Mouse (Mus musculus) MEL (cell line): ENCODE results near the gene Gm10306. TPM values are rescaled to one million over a fixed set of nuclear protein-coding genes. Genes with fewer than 3 reads are reported as not detected.

Experiments
- DNase-seq: peaks from one replicate; pipeline ENCODE4 v3.0.0; 2011; ENCODE audit warnings: low read depth, low spot score
- H3K27ac ChIP-seq: 2 replicates; pipeline ENCODE4 v1.5.1; 2012; ENCODE audit warnings: low read depth, mild to moderate bottlenecking, control low read depth, low read length, moderate library complexity; ENCODE audit not compliant: control insufficient read depth
- H3K27me3 ChIP-seq, 2 experiments: fragments of 150-350 bp in 1 of 2; sonication (generic) in 1 of 2; 2 replicates each; pipeline ENCODE4 v1.6.1; 2012; ENCODE audit warnings: low read length in 2 of 2, mild to moderate bottlenecking in 2 of 2, improper control_type of control experiment in 1 of 2, moderate library complexity in 1 of 2; ENCODE audit not compliant: insufficient read depth in 2 of 2, control insufficient read depth in 1 of 2
- H3K36me3 ChIP-seq, 2 experiments: 2 replicates each; pipeline ENCODE4 v1.6.1; 2012 to 2014; ENCODE audit warnings: low read length in 2 of 2, improper control_type of control experiment in 1 of 2, inconsistent platforms in 1 of 2, mild to moderate bottlenecking in 1 of 2; ENCODE audit not compliant: insufficient read depth in 2 of 2, control insufficient read depth in 1 of 2
- H3K4me1 ChIP-seq, 2 experiments: fragments of 150-350 bp in 1 of 2; sonication (generic) in 1 of 2; 2 replicates each; pipeline ENCODE4 v1.6.1; 2012; ENCODE audit warnings: low read length in 2 of 2, improper control_type of control experiment in 1 of 2, mild to moderate bottlenecking in 1 of 2; ENCODE audit not compliant: insufficient read depth in 2 of 2, control insufficient read depth in 1 of 2
- H3K4me3 ChIP-seq, 2 experiments: fragments of 150-350 bp in 1 of 2; sonication (generic) in 1 of 2; 2 replicates each; pipeline ENCODE4 v1.5.1; 2012; ENCODE audit warnings: low read depth in 2 of 2, low read length in 2 of 2, mild to moderate bottlenecking in 2 of 2, moderate library complexity in 2 of 2, control low read depth in 1 of 2, improper control_type of control experiment in 1 of 2; ENCODE audit not compliant: control insufficient read depth in 1 of 2, insufficient read depth in 1 of 2
- H3K79me2 ChIP-seq: 2 replicates; pipeline ENCODE4 v1.6.1; 2012; ENCODE audit warnings: mild to moderate bottlenecking, low read length, moderate library complexity; ENCODE audit not compliant: control insufficient read depth, poor library complexity, insufficient read depth
- H3K9ac ChIP-seq: 2 replicates; pipeline ENCODE4 v1.6.1; 2012; ENCODE audit warnings: low read depth, mild to moderate bottlenecking, control low read depth, low read length, moderate library complexity; ENCODE audit not compliant: control insufficient read depth, poor library complexity, severe bottlenecking
- H3K9me3 ChIP-seq: fragments of 150-350 bp; sonication (generic); replicated peaks from 2 replicates; pipeline ENCODE4 v1.6.1; 2012; ENCODE audit warnings: mild to moderate bottlenecking, low read length, improper control_type of control experiment, moderate library complexity; ENCODE audit not compliant: insufficient read depth
- BHLHE40 ChIP-seq: IDR thresholded peaks from 2 replicates; pipeline ENCODE4 v1.6.1; 2012; ENCODE audit warnings: low read depth, mild to moderate bottlenecking, inconsistent platforms, low read length, improper control_type of control experiment, borderline replicate concordance
- CTCF ChIP-seq, 3 experiments: IDR thresholded peaks in 2 of 3; conservative IDR thresholded peaks in 1 of 3; 2 replicates each; pipeline ENCODE4 v1.5.1; 2011 to 2012; ENCODE audit warnings: low read length in 3 of 3, low read depth in 2 of 3, mild to moderate bottlenecking in 2 of 3, improper control_type of control experiment in 1 of 3, inconsistent platforms in 1 of 3, mixed read lengths in 1 of 3, moderate library complexity in 1 of 3; ENCODE audit not compliant: control insufficient read depth in 1 of 3, insufficient read depth in 1 of 3, poor library complexity in 1 of 3, severe bottlenecking in 1 of 3
- EP300 ChIP-seq, 2 experiments: IDR thresholded peaks; 2 replicates each; pipeline ENCODE4 v1.6.1; 2011; ENCODE audit warnings: improper control_type of control experiment in 2 of 2, low read length in 2 of 2, low read depth in 1 of 2, mild to moderate bottlenecking in 1 of 2
- ETS1 ChIP-seq: IDR thresholded peaks from 2 replicates; pipeline ENCODE4 v1.6.1; 2012; ENCODE audit warnings: low read depth, mild to moderate bottlenecking, inconsistent platforms, low read length, improper control_type of control experiment, moderate library complexity
- GABPA ChIP-seq: IDR thresholded peaks from 2 replicates; pipeline ENCODE4 v1.6.1; 2012; ENCODE audit warnings: low read depth, mild to moderate bottlenecking, inconsistent platforms, low read length, improper control_type of control experiment, moderate library complexity
- GATA1 ChIP-seq: IDR thresholded peaks from 2 replicates; pipeline ENCODE4 v1.6.1; 2011; ENCODE audit warnings: low read depth, low read length, improper control_type of control experiment
- KAT2A ChIP-seq: conservative IDR thresholded peaks from 2 replicates; pipeline ENCODE4 v1.6.1; 2012; ENCODE audit warnings: low read depth, low read length, improper control_type of control experiment, inconsistent platforms
- MAX ChIP-seq: IDR thresholded peaks from 2 replicates; pipeline ENCODE4 v1.6.1; 2011; ENCODE audit warnings: low read length, improper control_type of control experiment
- MEF2A ChIP-seq: IDR thresholded peaks from 2 replicates; pipeline ENCODE4 v1.6.1; 2014; ENCODE audit warnings: low read depth, mild to moderate bottlenecking, inconsistent platforms, low read length, improper control_type of control experiment; ENCODE audit not compliant: poor library complexity, insufficient replicate concordance, severe bottlenecking; ENCODE audit errors: extremely low read depth
- MXI1 ChIP-seq: IDR thresholded peaks from 2 replicates; pipeline ENCODE4 v1.6.1; 2011; ENCODE audit warnings: mild to moderate bottlenecking, low read depth, low read length, improper control_type of control experiment
- POLR2A ChIP-seq, 2 experiments: IDR thresholded peaks; 2 replicates each; pipeline ENCODE4 v1.6.1; 2011 to 2012; ENCODE audit warnings: low read length in 2 of 2, mild to moderate bottlenecking in 2 of 2, control low read depth in 1 of 2, improper control_type of control experiment in 1 of 2, low read depth in 1 of 2, moderate library complexity in 1 of 2; ENCODE audit not compliant: control insufficient read depth in 1 of 2, insufficient read depth in 1 of 2, poor library complexity in 1 of 2
- POLR2AphosphoS2 ChIP-seq: IDR thresholded peaks from 2 replicates; pipeline ENCODE4 v1.6.1; 2011; ENCODE audit warnings: low read length, improper control_type of control experiment
- SIN3A ChIP-seq: IDR thresholded peaks from 2 replicates; pipeline ENCODE4 v1.6.1; 2012; ENCODE audit warnings: low read length, improper control_type of control experiment, inconsistent platforms
- TAL1 ChIP-seq: IDR thresholded peaks from 2 replicates; pipeline ENCODE4 v1.6.1; 2012; ENCODE audit warnings: mild to moderate bottlenecking, inconsistent platforms, low read length, moderate library complexity, mixed read lengths
- TCF12 ChIP-seq: IDR thresholded peaks from 2 replicates; pipeline ENCODE4 v1.6.1; 2014; ENCODE audit warnings: low read depth, mild to moderate bottlenecking, inconsistent platforms, low read length, improper control_type of control experiment, moderate library complexity
- UBTF ChIP-seq: IDR thresholded peaks from 2 replicates; pipeline ENCODE4 v1.6.1; 2012; ENCODE audit warnings: low read depth, mild to moderate bottlenecking, inconsistent platforms, low read length, improper control_type of control experiment, moderate library complexity, borderline replicate concordance; ENCODE audit not compliant: insufficient read depth
- USF1 ChIP-seq: IDR thresholded peaks from 2 replicates; pipeline ENCODE4 v1.6.1; 2014; ENCODE audit warnings: low read depth, mild to moderate bottlenecking, inconsistent platforms, low read length, improper control_type of control experiment, moderate library complexity
- ZC3H11A ChIP-seq: IDR thresholded peaks from 2 replicates; pipeline ENCODE4 v1.6.1; 2012; ENCODE audit warnings: low read depth, mild to moderate bottlenecking, inconsistent platforms, low read length, improper control_type of control experiment
- polyA plus RNA-seq, 2 experiments: library from polyadenylated mRNA; stranded (reverse) in 1 of 2; unstranded in 1 of 2; fragments of >175 nt in 1 of 2; fragments of >200 nt in 1 of 2; gene quantifications; 2 replicates each; pipeline versions ENCODE4 v1.2.1 to v1.2.4; 2012; ENCODE audit warnings: low replicate concordance in 2 of 2, low read depth in 1 of 2; ENCODE audit not compliant: insufficient read length in 2 of 2, insufficient read depth in 1 of 2, missing spikeins in 1 of 2
- total RNA-seq: library from RNA; depleted of rRNA; stranded (reverse); fragments of 300-350 nt; gene quantifications from 2 replicates; pipeline ENCODE4 v1.2.3, GENCODE M21; 2012

Gene Gm10306
- total and polyA plus RNA-seq, 3 experiments: 1.0 TPM; not detected in 2

DNA sequence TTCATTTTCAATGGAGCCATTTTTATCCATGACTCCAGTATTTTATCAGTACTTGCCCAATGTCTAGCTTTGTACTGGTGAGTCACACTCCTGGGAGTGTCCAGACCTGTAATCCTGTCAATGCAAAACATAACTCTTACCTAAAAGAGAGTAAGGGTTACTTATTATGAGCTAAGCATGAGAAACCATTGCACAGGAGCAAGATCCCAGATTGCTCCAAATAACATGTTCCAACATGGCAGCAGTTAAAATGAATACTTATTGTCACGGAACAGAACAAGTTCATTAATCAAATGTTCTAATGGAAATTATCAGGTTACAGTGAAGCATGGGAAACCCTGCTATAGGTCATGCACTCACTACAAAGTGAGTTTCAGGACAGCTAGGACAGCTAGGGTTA is 4.0 kb downstream of the Gm10306 start:
- peaks cover 3 to 12% of the 10 kb centered on the region in 2 experiments for H3K4me1 ChIP-seq
- DNase-seq: no peak
- H3K27ac ChIP-seq: no peak overlapping the region
- H3K36me3 ChIP-seq: peaks cover 0 to 18% of the 10 kb centered on the region in 2 experiments; a peak in 2 of 4 replicates
- TF ChIP-seq UBTF (no peak), BHLHE40 (no peak), KAT2A (no peak), SIN3A (no peak), GABPA (no peak), TCF12 (no peak), GATA1 (no peak), CTCF (IDR thresholded peaks at IDR 0.05 in 2 of 3, conservative IDR thresholded peaks at IDR 0.05 in 1 of 3; ENCODE audit: control insufficient read depth in 1 of 3, insufficient read depth in 1 of 3, low read depth in 2 of 3, low read length in 3 of 3, poor library complexity in 1 of 3, severe bottlenecking in 1 of 3) (no peak), MXI1 (no peak), ZC3H11A (no peak)
- no peaks in the 10 kb centered on the region for H3K27me3 ChIP-seq
- no peak overlapping the region for H3K4me3 ChIP-seq
- no peak overlapping the region for H3K9ac ChIP-seq
- H3K9me3 ChIP-seq: no peaks in the 10 kb centered on the region
- H3K79me2 ChIP-seq: peaks cover 11% of the 10 kb centered on the region

GRCm38 (mm10) chr4:94561954-94562648 is 5.8 kb downstream of the Gm10306 start:
- no peak for DNase-seq
- no peak overlapping the region for H3K27ac ChIP-seq
- H3K9me3 ChIP-seq: no peaks in the 10 kb centered on the region
- H3K36me3 ChIP-seq: peaks cover 4 to 19% of the 10 kb centered on the region in 2 experiments; a peak in 3 of 4 replicates
- no peak overlapping the region for H3K9ac ChIP-seq
- H3K4me3 ChIP-seq: no peak overlapping the region
- H3K27me3 ChIP-seq: no peaks in the 10 kb centered on the region
- H3K4me1 ChIP-seq: peaks cover 5 to 12% of the 10 kb centered on the region in 2 experiments
- TF ChIP-seq USF1 (no peak), MEF2A (no peak), KAT2A (no peak), BHLHE40 (no peak), POLR2A (IDR thresholded peaks at IDR 0.05; ENCODE audit: control insufficient read depth in 1 of 2, insufficient read depth in 1 of 2, low read depth in 1 of 2, low read length in 2 of 2, poor library complexity in 1 of 2) (no peak)
- TF ChIP-seq, all 39 proteins: peak for 0
- H3K79me2 ChIP-seq: no peaks in the 10 kb centered on the region

GRCm38 (mm10) chr4:94564297-94564696 is 8.0 kb downstream of the Gm10306 start:
- peaks cover 5 to 12% of the 10 kb centered on the region in 2 experiments for H3K4me1 ChIP-seq
- H3K4me3 ChIP-seq: no peak overlapping the region
- H3K27ac ChIP-seq: peak overlapping the region; percentile 49; the same call in 1 of the 2 replicates
- no peaks in the 10 kb centered on the region for H3K79me2 ChIP-seq
- DNase-seq: peak; percentile 84
- H3K27me3 ChIP-seq: no peaks in the 10 kb centered on the region
- peaks cover 12 to 19% of the 10 kb centered on the region in 2 experiments for H3K36me3 ChIP-seq
- TF ChIP-seq SIN3A (peak; percentile 39; the same call in 1 of the 2 replicates), POLR2AphosphoS2 (peak; percentile 21), GATA1 (peak; percentile 77), ETS1 (peak; percentile 26; the same call in 1 of the 2 replicates), MAX (no peak), TAL1 (peak; percentile 83), EP300 (IDR thresholded peaks at IDR 0.05; ENCODE audit: low read depth in 1 of 2, low read length in 2 of 2) (peak; percentile 71 to 80), MEF2A (no peak)
- H3K9me3 ChIP-seq: no peaks in the 10 kb centered on the region
- no peak overlapping the region for H3K9ac ChIP-seq
